Mouse (Mus musculus) liver, embryonic 14.5 days (tissue): ENCODE data around the gene Gm21958. TPM values are rescaled to one million over a fixed set of nuclear protein-coding genes. Genes with fewer than 3 reads are reported as not detected.
"Not testable (repeated sequence)": the region's sequence is repeated elsewhere in the genome, so short reads cannot be mapped to it uniquely, and the experiment has no call there.

Experiments
- ATAC-seq: fragments of 200-750 bp; cut with Nextera tagmentation; 2 replicates; pipeline ENCODE4 v1.8.0; 2017; ENCODE audit warnings: moderate number of reproducible peaks, mild to moderate bottlenecking, moderate library complexity; ENCODE audit not compliant: insufficient read depth
- DNase-seq, 3 experiments: peaks; one replicate each; pipeline ENCODE4 v3.0.0-alpha.2; 2012 to 2013; ENCODE audit warnings: low read depth in 3 of 3, low spot score in 3 of 3
- H3K27ac ChIP-seq: fragments of 300-500 bp; sonication (generic); 2 replicates; pipeline ENCODE4 v1.5.1; 2014; ENCODE audit warnings: moderate library complexity, mild to moderate bottlenecking, control low read depth, inconsistent platforms
- H3K27me3 ChIP-seq: fragments of 300-500 bp; sonication (generic); 2 replicates; pipeline ENCODE4 v1.6.1; 2014; ENCODE audit warnings: mild to moderate bottlenecking, low read length, moderate library complexity; ENCODE audit not compliant: control insufficient read depth, insufficient read depth
- H3K36me3 ChIP-seq: fragments of 300-500 bp; sonication (generic); replicated peaks from 2 replicates; pipeline ENCODE4 v1.6.1; 2014; ENCODE audit warnings: low read depth; ENCODE audit not compliant: control insufficient read depth, insufficient read depth
- H3K4me1 ChIP-seq, 2 experiments: fragments of 200-500 bp in 1 of 2; fragments of 300-500 bp in 1 of 2; sonication (generic) in 1 of 2; replicated peaks; 2 replicates each; pipeline ENCODE4 v1.6.1; 2012 to 2014; ENCODE audit warnings: antibody characterized with exemption in 1 of 2, inconsistent platforms in 1 of 2, low read length in 1 of 2; ENCODE audit not compliant: control insufficient read depth in 2 of 2, insufficient read depth in 2 of 2
- H3K4me2 ChIP-seq: fragments of 300-500 bp; sonication (generic); 2 replicates; pipeline ENCODE4 v1.6.1; 2014; ENCODE audit warnings: low read depth, mild to moderate bottlenecking, control low read depth, moderate library complexity
- H3K4me3 ChIP-seq, 2 experiments: fragments of 200-500 bp in 1 of 2; fragments of 300-500 bp in 1 of 2; sonication (generic) in 1 of 2; 2 replicates each; pipeline ENCODE4 v1.5.1; 2012 to 2014; ENCODE audit warnings: low read depth in 2 of 2, low read length in 2 of 2, mild to moderate bottlenecking in 2 of 2, control low read depth in 1 of 2, inconsistent platforms in 1 of 2, moderate library complexity in 1 of 2; ENCODE audit not compliant: insufficient read depth in 1 of 2
- H3K9ac ChIP-seq: fragments of 300-500 bp; sonication (generic); replicated peaks from 2 replicates; pipeline ENCODE4 v1.6.1; 2014; ENCODE audit warnings: mild to moderate bottlenecking, control low read depth, moderate library complexity
- H3K9me3 ChIP-seq: fragments of 300-500 bp; sonication (generic); 2 replicates; pipeline ENCODE4 v1.6.1; 2016; ENCODE audit warnings: low read length, mixed read lengths; ENCODE audit not compliant: control insufficient read depth
- CTCF ChIP-seq: IDR thresholded peaks from 2 replicates; pipeline ENCODE4 v1.5.1; 2016; ENCODE audit warnings: antibody characterized with exemption, low read depth, control low read depth
- EP300 ChIP-seq: IDR thresholded peaks from 2 replicates; pipeline ENCODE4 v1.6.1; 2016; ENCODE audit warnings: antibody characterized with exemption, low read depth
- WGBS: fragments of 180-500 bp; shearing (Covaris S2); extraction: QIAGEN DNeasy Blood & Tissue Kit; methylation state at CpG from one replicate; pipeline ENCODE4 v1.1.7; 2014; ENCODE audit not compliant: insufficient replicate concordance; 5-methylcytosine and 5-hydroxymethylcytosine counted together
- polyA plus RNA-seq, 2 experiments: library from polyadenylated mRNA; depleted of rRNA in 1 of 2; stranded (reverse) in 1 of 2; unstranded in 1 of 2; fragments of >200 nt; fragmentation: Nextera tagmentation in 1 of 2; extraction: Ambion mirVana in 1 of 2; gene quantifications; 2 replicates each; pipeline versions ENCODE4 v1.2.1 to v1.2.3; 2012 to 2014

Gm21958 gene
- polyA plus RNA-seq, 2 experiments = not detected

DNA sequence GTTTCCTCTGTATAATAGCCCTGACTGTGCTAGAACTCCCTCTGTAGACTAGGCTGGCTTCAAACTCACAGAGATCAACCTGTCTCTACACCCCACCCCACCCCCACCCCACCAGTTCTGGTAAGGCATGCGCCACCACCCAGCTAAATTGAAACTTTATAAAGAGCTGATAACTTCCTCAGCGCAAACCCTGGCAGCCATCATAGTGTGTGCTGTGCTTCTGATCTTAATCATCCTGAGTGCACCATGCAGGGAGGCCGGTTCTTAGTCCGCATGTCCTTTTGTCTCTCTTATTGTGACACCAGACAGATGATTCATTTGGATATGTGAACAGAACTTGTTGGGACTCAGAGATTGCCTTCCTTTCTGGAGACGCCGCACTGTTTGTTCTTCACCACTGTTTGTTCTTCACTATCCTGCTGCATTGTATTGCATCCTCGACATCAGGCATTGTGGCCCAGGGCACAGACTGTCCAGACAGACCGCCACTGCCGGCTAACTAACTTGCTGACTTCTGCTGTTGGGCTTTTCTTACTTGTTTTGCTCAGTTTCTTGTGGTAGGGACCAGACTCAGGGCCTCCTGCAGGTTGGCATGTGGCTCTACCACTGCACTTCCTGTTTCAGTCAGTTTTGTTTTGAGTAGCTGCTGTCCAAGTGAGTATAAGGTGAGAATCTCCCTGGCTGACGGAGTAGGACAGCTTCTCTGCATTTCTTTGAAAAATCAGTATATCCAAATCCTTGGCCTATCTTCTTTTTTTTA lies 9.8 kb upstream of the Gm21958 start:
- H3K4me2 ChIP-seq = no peak overlapping the region
- no peak overlapping the region for H3K27ac ChIP-seq
- no peak overlapping the region for H3K4me3 ChIP-seq
- ATAC-seq (no peak; the same call in 1 of the 2 replicates), DNase-seq (no peak)
- no peak overlapping the region for H3K9ac ChIP-seq
- no peak for TF ChIP-seq EP300
- no peak for TF ChIP-seq CTCF
- peaks cover 0 to 4% of the 10 kb centered on the region in 2 experiments; a peak in 1 of 4 replicates for H3K4me1 ChIP-seq
- H3K9me3 ChIP-seq = no peaks in the 10 kb centered on the region
- WGBS = 50% methylated on average over 10 of the region's 10 CpGs
- no peaks in the 10 kb centered on the region for H3K27me3 ChIP-seq
- H3K36me3 ChIP-seq = peaks cover 20% of the 10 kb centered on the region

- no peak for DNase-seq
- TF ChIP-seq CTCF (no peak), EP300 (no peak)
- Histone ChIP-seq H3K4me3 (no peak overlapping the region), H3K9ac (no peak overlapping the region), H3K27ac (no peak overlapping the region), H3K9me3 (no peaks in the 10 kb centered on the region), H3K36me3 (peaks cover 23% of the 10 kb centered on the region), H3K4me2 (no peak overlapping the region), H3K4me1 (peaks cover 0 to 4% of the 10 kb centered on the region in 2 experiments; a peak in 1 of 4 replicates), H3K27me3 (no peaks in the 10 kb centered on the region)
- WGBS = 51% methylated on average over 3 of the region's 3 CpGs
- no peak for ATAC-seq
These were observed 4.8 kb upstream of the Gm21958 start for GRCm38 (mm10) chr3:54718947-54719346.

GRCm38 (mm10) chr3:54717348-54717747 lies 3.2 kb upstream of the Gm21958 start:
- H3K9me3 ChIP-seq = no peaks in the 10 kb centered on the region
- H3K27me3 ChIP-seq = no peaks in the 10 kb centered on the region
- no peak overlapping the region for H3K27ac ChIP-seq
- WGBS = 80% methylated on average over 6 of the region's 6 CpGs
- no peaks in the 10 kb centered on the region for H3K4me1 ChIP-seq
- no peak for DNase-seq
- no peak for TF ChIP-seq CTCF
- no peak for TF ChIP-seq EP300
- no peak overlapping the region for H3K9ac ChIP-seq
- H3K36me3 ChIP-seq = peaks cover 25% of the 10 kb centered on the region
- H3K4me3 ChIP-seq = no peak overlapping the region
- no peak for ATAC-seq
- H3K4me2 ChIP-seq = no peak overlapping the region

DNA sequence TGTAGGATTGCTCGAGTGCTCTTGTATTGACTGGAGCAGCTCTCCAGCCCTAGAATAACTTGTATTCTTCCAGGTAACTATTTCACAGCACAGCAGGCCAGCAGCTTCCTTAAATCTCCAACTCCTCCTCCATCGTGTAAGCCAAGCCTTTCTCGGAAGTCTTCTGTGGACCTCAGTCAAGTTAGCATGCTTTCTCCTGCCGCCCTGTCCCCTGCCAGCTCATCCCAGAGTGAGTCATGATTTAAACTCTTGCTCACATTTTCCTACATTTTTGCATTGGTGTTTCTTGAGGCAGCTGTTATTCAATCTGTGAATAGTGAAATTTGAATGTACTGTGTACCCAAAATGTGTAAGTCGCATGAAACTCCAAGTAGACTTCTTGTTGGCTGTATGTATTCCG lies 1.3 kb upstream of the Gm21958 start:
- H3K27ac ChIP-seq = no peak overlapping the region
- no peak overlapping the region for H3K9ac ChIP-seq
- 89% methylated on average over 6 of the region's 6 CpGs for WGBS
- H3K4me3 ChIP-seq = no peak overlapping the region
- no peak overlapping the region for H3K4me2 ChIP-seq
- H3K4me1 ChIP-seq = no peaks in the 10 kb centered on the region
- H3K36me3 ChIP-seq = peaks cover 32% of the 10 kb centered on the region
- no peaks in the 10 kb centered on the region for H3K9me3 ChIP-seq
- H3K27me3 ChIP-seq = no peaks in the 10 kb centered on the region
- TF ChIP-seq EP300 = no peak
- TF ChIP-seq CTCF = no peak
- ATAC-seq (no peak), DNase-seq (no peak)

- Histone ChIP-seq H3K4me2 (no peak overlapping the region), H3K9me3 (no peaks in the 10 kb centered on the region), H3K36me3 (peaks cover 38% of the 10 kb centered on the region)
These were observed 5.2 kb downstream of the Gm21958 start for GRCm38 (mm10) chr3:54708972-54709371.

GRCm38 (mm10) chr3:54704106-54704505 lies 10.0 kb downstream of the Gm21958 start:
- H3K27ac ChIP-seq, H3K27me3 ChIP-seq, DNase-seq, H3K9me3 ChIP-seq, H3K9ac ChIP-seq, H3K4me1 ChIP-seq, ATAC-seq, H3K4me2 ChIP-seq, H3K4me3 ChIP-seq: not testable (repeated sequence)
- peaks cover 29% of the 10 kb centered on the region for H3K36me3 ChIP-seq
- 83% methylated on average over 8 of the region's 8 CpGs for WGBS

More at GRCm38 (mm10) chr3:54708972-54709371, 5.2 kb downstream of the Gm21958 start:
- TF ChIP-seq CTCF = no peak
- TF ChIP-seq EP300 = no peak
- WGBS = 71% methylated on average over 9 of the region's 9 CpGs
- Histone ChIP-seq H3K27me3 (no peaks in the 10 kb centered on the region), H3K4me1 (no peaks in the 10 kb centered on the region), H3K9ac (no peak overlapping the region), H3K27ac (no peak overlapping the region), H3K4me3 (no peak overlapping the region)
- no peak for ATAC-seq
- DNase-seq = no peak
